Mouse (Mus musculus) ES-CJ7 (cell line): ENCODE data around the gene Nrcam.
A peak's percentile ranks its signal among the peaks of the same experiment; 100 is the strongest.
"Not testable (repeated sequence)": the region's sequence is repeated elsewhere in the genome, so short reads cannot be mapped to it uniquely, and the experiment has no call there.

Experiments used
- DNase-seq: peaks from one replicate; pipeline ENCODE4 v3.0.0; 2011; ENCODE audit warnings: low read depth, low spot score

The Nrcam gene

DNA sequence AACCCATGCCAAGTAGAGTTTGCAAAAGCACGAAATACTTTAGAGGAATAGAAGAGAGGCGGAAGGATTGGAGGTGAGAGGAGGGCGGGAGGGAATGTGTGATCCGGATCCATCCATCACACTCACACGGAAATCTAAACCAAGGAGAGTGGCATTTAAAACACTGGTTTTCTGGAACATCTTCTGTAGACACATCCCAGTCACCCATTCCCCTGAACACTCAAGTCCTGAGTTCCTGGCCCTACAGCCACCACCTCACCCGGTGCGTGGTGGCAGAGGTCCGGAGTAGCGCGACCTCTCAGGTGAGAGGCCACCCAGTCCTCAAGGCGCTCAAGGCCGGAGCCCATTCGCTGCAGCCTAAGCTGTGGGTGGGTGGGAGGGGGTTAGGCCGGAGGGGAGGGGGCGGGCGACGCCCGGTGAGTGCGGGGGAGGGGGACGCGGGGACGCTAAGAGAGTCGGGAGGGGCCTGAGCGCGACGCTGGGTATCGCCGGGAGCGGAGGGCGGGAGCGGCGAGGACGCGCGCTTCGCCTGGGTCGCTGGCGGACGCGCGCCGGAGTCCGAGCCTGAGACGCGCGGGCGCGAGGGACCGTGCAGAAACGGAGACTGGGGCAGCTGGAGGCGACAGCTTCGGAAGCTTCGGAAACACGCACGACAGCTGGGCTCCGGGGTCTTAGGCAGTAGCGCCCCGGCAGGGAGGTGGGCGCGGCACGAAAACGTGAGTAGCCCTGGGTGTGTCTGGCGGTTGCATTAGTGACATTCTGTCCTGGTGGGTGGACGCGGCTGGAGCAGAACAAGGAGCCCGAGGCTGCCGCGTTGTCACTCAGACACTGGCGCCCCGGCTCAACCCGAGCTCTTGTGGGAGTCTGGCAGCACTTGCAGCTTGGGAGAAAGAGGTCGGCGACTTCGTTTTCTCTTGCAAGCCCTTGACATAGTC lies at the start of gene Nrcam:
Gene Nrcam (plus strand): TSS at position 505 of the 935 bp plus-strand sequence.
- DNase-seq = peak; percentile 48

DNA sequence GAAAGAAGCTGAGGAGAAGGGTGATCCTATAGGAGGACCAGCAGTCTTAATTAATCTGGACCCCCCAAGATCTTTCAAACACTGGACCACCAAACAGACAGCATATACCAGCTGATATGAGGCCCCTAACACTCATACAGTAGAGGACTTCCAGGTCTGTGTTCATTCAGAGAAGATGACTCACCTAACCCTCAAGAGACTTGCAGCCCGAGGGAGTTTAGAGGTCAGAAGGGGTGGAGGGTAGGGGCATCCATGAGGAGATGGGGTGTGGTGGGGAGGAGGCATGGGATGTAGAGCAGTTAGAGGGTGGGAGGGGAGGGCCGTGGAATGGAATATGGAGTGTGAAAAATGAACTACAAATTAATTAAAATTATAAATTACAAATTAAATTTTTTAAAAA lies 48.5 kb upstream of the Nrcam start:
- DNase-seq = not testable (repeated sequence)

DNA sequence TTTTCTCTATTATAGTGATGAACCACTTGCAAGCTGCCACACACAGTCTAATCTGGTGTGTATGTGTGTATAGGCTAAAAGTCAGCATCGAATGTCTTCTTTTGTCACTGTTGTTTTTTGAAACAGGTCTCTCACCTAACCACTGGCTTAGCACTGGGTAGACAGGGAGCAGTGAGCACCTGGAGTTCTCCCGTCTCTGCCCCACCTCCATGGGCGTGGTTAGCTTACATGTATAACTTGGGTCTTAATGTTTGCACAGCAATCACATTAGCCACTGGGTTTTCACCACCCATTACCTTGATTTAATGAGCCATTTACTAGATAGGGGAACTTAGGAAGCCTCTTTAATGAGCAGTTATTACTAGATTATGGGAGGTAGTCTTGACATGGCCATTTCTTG lies 47.2 kb upstream of the Nrcam start:
- DNase-seq = no peak

DNA sequence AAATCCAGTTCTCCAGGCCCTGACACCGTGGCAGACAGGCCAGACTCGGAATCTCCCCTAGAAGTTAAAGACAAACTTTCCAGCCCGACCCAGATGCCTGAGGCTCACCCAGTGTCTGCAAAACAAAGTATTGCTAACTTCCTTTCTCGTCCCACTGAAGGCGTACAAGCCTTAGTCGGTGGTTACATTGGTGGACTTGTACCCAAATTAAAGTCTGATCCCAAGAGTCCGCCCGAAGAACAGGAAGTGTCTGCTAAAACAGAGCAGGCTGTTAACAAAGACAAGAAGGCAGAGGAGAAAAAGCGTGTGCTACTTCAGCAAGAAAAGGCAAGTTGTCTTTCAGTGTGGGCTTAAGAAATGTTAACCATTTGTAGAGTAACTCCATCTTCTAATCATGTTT lies 45.3 kb upstream of the Nrcam start:
- DNase-seq = no peak

DNA sequence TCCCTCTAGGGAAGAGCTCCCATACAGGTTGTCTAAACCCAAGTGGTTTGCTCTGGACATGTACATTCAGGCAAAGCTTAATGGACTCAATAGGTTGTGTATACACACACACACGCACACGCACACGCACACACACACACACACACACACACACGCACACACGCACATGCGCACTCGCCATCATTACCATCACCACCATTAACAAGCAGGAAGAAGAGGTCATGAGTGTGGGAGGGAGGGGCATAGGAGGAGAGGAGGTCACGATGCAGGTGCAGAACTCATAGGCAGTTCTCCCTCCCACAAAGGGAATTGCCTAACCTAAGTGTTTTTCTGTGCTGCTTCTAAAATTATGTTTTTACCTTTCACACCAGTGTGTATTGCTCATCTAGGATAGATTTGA lies 41.7 kb upstream of the Nrcam start:
- no peak for DNase-seq

DNA sequence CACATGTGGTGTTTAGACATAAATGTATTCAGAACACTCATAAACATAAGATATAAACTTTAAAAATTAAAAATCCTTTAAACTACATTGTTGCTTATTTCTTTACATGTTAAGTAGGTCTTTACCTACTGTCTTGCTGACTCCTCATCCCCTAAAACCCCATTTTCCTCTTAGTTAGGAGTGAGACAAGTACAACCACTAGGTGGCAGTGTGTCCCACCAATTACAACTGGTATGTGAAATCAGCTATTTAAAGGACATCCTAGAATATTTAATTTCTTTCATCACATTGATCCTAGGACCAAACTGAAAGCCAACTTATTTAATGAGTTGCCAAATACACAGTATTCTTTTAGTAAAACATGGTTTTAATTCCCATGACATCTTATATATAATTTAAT lies 36.4 kb upstream of the Nrcam start:
- DNase-seq = peak; percentile 66

DNA sequence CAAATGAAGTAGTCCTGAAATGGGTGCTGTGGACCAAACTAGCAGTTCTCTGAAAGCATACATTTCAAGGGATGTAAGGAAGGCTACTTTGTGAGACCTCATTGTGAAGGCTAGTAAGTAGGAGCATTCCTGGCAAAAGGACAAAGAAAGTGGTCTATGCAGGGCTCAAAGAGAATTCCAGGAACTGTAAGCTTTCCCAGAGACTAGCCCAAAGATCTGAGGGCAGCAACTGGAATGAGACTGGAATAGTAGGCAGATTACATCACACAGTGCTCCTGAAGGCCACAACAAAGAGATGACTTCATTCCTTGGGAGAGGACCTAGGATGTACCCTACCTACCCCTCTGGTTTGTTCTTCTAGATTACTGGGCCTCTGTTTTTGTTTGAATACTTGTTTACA lies 27.9 kb upstream of the Nrcam start:
- DNase-seq = no peak

DNA sequence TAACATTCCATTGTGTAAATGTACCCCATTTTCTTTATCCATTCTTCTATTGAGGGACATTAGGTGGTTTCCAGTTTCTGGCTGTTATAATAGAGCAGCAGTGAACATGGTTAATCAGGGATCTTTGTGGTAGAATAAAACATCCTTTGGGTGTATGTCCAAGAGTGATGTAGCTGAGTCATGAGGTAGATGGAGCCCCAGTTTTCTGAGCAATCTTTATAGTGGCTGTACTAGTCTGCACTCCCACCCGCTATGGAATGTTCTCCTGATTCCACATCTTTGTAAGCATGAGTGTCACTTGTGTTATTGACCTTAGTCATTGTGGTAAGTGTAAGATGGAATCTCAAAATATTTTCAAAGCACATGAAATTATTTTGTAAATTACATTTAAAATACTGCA lies 24.7 kb upstream of the Nrcam start:
- no peak for DNase-seq

DNA sequence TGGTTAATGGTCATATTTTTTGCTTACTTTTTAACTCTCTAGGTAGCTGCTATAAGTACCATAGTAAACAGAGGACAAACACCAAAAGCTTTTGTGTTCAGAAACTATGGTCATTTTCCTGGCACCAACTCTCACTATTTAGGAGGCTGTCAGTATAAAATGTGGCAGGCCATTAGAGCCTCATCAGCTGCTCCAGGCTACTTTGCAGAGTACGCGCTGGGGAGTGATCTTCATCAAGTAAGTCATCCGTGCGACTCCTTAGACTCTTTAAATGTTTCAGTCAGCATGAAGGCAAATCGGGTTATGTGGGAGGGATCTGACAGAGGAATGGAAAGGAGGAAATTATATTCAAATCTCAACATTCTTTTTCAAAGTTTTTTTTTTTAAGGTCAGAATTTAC lies 23.8 kb upstream of the Nrcam start:
- no peak for DNase-seq

DNA sequence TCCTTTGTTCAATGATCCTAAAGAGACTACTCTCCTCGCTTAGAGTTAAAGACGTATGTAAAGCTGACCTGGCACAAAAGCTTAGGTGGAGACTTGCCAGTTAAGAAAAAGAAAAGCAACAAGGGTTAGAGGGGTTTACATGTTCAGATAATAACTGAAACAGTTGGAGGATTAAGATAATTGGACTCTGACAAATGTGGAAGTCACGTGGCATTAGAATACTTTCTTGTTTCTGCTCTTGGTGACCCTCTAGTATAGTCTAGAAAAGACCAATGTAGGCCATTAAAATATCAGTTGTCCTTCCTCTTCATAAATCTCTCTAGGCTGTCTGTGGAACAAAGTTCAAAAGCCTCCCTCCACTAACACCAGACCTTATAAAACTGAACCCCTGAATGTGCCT lies 20.5 kb upstream of the Nrcam start:
- DNase-seq = no peak

DNA sequence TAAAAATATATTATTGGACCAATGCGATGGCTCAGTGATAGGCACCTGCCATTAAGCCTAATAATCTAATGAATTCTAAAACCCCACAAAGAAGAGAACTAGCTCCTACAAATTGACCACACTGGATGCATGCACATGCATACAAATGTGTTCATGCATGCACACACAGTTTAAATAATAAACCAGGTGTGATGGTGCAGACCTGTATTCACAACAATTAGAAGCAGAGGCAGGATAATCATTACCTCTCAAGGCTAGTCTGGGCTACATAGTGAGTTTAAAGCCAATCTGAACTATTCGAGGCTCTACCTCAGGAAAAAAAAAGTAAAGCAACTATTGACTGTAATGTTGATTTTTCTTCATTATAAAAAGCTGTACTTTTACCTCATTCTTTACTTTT lies 13.5 kb upstream of the Nrcam start:
- DNase-seq = no peak

DNA sequence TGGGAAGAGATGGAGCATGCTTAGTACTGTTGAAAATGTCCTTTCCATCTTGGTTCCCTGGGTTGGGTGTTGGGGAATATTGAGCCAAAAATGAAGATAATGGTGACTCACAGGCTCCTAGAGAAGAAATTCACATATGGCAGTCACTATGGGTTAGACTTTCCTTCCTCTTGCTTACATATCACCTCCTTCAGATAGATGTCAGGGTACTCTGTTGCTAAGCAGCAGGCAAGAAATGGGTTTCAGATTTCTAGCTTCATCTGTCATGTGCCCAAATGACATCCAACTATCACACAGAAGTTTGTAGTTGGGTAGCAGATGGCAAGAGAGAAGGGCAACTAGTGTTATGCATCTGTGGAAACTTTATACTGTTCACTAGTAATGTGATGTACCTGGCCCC lies 3.6 kb upstream of the Nrcam start:
- no peak for DNase-seq

DNA sequence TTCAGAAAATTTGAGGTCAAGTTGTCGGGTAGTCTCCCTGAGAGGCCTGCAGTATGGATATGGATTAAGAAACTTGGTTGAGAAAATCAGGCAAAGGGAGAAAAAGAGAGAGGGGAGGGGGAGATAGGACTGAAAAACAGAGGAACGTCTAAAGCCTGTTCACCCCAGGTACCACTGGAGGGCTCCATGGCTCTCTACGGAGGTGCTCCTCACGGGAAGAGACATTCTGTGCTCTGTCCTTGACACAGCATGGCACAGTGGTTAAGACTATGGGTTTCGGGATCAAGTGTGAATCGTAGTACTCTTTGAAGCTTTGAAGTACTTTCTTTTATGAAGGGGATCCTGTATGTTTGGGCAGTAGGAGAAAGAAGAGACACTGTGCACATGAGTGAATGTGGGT lies 1.2 kb upstream of the Nrcam start:
- peak; percentile 67 for DNase-seq

DNA sequence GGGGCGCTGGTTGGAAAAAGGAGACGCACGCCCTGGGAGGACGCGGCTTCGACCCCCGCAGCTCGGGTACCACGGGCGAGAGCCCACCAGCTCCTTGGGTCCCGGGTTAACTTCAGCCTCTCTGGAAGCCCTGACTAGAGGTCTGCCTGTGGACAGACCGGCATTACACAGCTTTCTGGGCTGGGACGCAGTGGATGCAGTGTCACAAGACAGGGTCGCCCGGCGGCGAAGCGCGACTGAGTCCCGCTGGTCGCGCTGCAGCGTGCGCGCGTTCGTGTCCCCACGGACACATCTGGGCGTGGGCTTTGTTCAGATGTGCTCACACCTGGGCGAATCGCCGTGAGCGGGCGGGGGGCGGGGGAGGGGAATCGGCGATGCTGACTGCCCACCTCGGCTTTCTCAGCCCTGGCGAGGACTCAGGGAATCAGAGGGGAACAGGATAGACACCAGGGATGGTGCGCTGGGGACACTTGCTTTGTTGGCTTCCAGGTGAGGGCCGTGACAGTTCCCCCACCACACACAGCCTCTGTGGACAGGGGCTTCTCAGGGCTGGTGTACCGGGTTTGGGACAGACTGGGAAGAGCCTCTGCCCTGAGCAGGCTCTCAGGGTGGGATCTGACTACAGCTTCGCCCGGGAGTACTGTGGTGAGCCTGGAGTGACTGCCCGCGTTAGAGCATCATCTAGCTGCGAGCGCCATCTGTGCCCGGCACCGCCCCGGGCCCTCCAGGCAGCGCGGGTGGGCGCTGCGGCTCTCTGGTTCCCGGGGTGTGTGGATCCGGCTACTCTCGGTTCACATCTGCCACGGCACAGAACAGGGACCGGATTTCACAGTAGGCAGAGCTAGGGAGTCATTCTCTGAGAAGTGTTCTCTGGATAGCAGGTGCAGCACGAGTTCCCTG lies 881 bp downstream of the Nrcam start:
- peak; percentile 16 for DNase-seq

DNA sequence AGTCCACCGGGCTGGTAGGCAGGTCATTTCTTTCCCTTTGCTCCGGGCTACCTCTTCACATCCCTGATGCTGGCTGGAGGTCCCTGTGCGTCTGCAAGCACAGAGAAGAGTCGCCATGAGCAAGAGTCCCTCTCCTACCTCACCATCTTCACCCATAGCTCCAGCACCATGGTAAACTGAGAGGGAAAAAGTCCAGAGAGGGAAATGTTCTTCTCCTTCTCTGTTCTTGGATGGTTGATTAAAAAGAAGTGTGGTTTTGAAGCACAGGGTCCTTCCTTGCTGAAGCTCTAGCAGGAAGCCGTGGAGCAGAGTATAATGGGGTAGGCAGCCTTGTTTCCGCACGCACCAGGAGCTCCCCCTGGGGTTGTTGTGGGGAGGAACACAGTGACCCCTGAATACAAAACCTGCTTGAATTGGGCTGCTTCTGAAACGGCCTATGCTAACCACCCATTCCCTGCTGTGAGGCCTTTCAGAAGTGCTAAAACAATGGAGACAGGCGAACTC lies 1.6 kb downstream of the Nrcam start:
- peak; percentile 26 for DNase-seq

DNA sequence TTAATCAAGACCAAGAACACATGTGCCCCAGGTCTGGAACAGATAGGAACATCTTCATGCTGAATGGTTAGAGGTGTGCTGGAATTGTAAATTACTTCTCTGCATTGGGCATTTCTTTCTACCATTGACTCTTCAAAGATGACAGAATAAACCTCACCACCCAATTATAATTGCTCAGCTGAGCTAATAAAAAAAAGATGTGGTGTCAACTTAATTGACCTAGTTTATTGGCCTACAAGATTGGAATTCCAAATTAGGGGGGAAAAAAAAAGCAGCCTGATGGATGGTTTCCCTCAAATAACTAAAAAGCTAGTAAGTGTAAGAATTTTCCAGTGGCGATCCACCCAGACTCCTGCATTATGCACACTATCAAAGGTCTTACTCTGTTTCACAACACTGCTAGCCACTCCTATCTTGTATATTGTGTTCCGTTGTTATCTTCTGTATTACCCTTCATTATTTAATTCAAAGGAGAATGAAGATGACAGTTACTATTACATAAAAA lies 8.5 kb downstream of the Nrcam start:
- no peak for DNase-seq

DNA sequence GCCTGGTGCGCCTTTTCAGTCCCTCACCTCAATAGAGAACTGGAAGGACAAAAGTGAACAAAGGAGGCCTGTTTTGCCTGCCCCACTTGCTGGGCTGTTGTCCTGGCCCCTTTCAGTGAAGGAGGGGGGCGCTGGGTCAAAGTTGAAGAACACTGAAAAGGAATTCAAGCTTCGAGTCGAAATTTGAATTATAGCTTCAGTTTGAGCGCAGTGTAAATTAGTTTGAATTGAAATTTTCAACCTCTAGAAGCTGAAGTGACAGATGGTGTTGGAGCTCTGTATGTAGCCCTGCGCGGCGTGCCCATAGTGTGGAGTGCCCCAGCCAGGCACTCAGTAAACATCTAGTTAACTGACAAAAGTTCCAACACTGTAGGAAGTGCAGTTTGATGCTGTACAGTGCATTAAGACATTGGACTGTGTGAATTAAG lies 9.5 kb downstream of the Nrcam start:
- DNase-seq = no peak

DNA sequence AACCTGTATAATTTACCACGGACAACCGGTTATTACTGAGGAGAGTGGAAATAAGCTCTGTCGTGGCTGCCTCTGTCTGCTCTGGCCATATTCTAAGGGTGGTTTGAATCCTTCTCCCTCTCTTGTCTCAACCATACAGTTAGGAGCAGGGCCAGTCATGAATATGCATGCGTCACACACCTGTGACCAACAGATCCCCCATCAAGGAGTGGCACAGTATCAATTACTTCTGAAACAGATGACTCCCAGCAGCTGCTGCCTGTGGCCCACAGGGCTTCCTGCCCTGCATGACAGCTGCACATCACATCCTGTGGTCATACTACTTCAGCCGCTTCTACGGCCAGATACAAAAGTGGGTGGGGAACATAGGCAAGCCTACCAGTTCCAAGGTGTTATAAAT lies 15.4 kb downstream of the Nrcam start:
- no peak for DNase-seq

DNA sequence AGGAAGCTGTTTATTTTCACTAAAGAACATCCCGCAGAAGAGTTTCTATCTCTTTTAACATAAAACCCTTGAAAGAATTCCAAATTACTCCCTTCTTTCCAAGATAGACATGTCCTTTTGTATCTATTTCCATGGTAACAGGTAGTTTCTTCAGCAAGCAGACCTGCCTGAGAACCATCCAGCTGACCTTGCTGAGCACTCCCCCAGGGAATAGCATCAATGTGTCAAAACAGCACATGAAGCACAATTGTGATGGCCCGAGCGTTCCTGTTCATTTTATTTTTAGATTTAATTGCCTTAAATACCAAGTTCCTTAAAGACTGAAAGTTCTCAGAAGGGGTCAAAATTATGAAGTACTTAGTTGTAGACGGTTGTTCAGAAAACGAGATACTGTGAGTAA lies 16.6 kb downstream of the Nrcam start:
- no peak for DNase-seq

DNA sequence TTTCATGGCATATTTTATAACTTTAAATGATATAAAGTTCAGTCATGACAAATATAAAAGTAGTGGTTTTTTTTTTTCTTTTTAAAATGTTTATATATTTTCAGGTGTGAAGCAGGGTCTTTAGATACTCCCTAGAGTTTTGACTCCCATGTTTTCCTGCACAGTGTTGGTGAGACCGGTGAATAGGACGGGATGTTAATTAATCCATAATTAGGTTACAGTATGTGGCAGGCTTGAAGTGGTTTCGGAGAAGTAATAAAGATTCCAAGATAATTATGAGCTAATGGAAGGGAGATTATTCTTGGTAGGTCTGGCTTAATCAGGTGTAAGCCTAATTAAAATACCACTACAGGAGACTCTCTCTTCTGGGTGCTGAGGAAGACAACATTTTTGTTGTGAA lies 17.5 kb downstream of the Nrcam start:
- no peak for DNase-seq

DNA sequence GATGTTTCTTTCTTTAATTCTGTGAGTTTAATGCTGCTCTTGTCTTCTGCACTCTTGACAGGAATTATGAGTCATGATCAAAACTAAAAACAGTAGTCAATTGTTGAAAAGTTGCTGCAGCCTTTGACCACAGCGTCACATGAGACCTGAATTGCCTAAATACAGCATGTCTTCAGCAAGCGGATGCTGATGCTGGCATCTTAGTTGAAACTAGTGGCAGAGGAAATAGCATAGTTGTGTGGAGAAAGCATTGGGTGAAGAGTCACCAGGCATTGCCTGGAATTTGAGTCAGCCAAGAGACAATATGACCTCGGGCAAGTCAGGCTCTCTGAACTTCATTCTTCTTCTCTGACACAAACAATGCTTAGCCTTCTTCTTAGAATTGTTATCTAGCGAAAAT lies 26.4 kb downstream of the Nrcam start:
- DNase-seq = no peak

DNA sequence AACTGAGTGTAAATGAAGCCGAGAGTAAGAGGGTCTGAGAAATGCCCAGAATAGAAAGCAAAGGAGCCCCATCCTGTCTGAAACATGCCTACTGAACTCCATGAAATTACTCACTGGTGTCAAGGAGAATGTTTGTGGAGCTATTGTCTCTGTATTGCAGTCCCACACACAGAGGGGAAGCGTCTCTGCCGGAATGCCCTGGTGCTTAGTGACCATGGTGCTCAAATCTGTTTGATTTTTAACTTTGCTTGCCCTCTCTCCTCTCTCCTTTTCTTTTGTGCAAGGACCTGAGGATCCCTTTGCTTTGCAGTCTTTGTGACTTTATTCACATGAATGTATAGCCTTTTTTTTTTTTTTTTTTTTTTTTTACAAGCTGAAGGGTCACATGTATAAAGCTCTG lies 28.8 kb downstream of the Nrcam start:
- DNase-seq = no peak
